Comparison of ENCODE assay signal across 9 mouse cellular contexts in the genomic region with DNA sequence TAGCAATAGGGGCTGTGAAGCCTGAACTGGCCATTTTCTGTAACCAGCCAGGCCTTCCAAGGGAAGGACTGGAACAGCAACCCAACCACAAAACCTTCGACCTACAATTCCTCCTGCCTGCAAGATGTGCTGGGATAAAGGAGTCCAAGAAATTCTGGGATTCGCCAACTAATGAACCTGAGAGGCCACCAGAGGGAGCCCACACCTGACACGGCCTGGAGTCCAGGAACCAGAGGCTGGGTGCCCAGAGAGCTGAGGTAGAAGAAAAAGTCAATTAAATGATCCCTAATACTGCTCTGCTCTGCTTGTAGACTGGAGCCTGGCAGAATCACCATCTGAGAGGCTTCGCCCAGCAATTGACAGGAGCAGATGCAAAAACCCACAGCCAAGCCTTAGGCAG. TPM values are rescaled to one million over a fixed set of nuclear protein-coding genes. Genes with fewer than 3 reads are reported as not detected.
DNase-seq lines count a peak whose midpoint lies in the region; ATAC-seq lines count a peak whose summit lies in the region.
"Had no signal": no experiment of that assay in that cellular context is flagged by ENCODE, and none has a peak within 500 bp of the region (broad histone marks: within the 10 kb centered on the region; RNA-seq: fewer than 3 reads in every experiment).

No protein-coding gene starts in this region.

- H3K4me1 ChIP-seq in heart, embryonic 12.5 days (replicated peaks) = peaks cover 4% of the 10 kb centered on the region

- 17% methylated on average over 4 of the region's 4 CpGs for WGBS in heart, embryonic 12.5 days

- no peaks in the 10 kb centered on the region for H3K9me3 ChIP-seq in heart, embryonic 12.5 days (replicated peaks)
- H3K9me3 ChIP-seq: neural tube, embryonic 12.5 days had no signal

- intact Hi-C loops in gastrocnemius, postnatal 14 days (cut with DNase I; ENCODE audit: low total_unique reads) = no loop called here

- ATAC-seq in heart, embryonic 12.5 days (ENCODE audit: insufficient number of reproducible peaks, low FRiP score) = no peak

- H3K27ac ChIP-seq in heart, embryonic 12.5 days (ENCODE audit: poor library complexity, severe bottlenecking) = no peak overlapping the region
- H3K27ac ChIP-seq: neural tube, embryonic 12.5 days had no signal

- DNase-seq in heart, adult 18-20 months = peak; percentile 18 to 53
- DNase-seq in ovary, postnatal 36 days (ENCODE audit: low spot score) = peak; percentile 40
- no peak for DNase-seq in ovary, adult 18-20 months (ENCODE audit: low spot score)
- DNase-seq in embryo, embryonic 11 days = peak; percentile 65
- peak; percentile 38 for DNase-seq in mesoderm, embryonic 11.5 days (ENCODE audit: low read depth, low spot score)
- no peak for DNase-seq in gastrocnemius, postnatal 14 days
- DNase-seq in layer of hippocampus, adult 11-12 months (ENCODE audit: low spot score) = no peak

- H3K4me3 ChIP-seq in heart, embryonic 12.5 days = no peak overlapping the region
- H3K4me3 ChIP-seq: neural tube, embryonic 12.5 days had no signal

- no peak overlapping the region for H3K9ac ChIP-seq in heart, embryonic 12.5 days
- H3K9ac ChIP-seq: neural tube, embryonic 12.5 days had no signal

- peaks cover 34% of the 10 kb centered on the region for H3K27me3 ChIP-seq in heart, embryonic 12.5 days (replicated peaks)

- no peak overlapping the region for H3K4me2 ChIP-seq in heart, embryonic 12.5 days
- H3K4me2 ChIP-seq: neural tube, embryonic 12.5 days had no signal

- H3K36me3 ChIP-seq in heart, embryonic 12.5 days = no peaks in the 10 kb centered on the region
- H3K36me3 ChIP-seq: neural tube, embryonic 12.5 days had no signal

RNA-seq across cellular contexts. Expression of a gene that starts 2.5 kb away (rescaled TPM):
- total RNA-seq in heart, adult 18-20 months (2021) = 1 to 10 TPM; 1.8 to 2.0 TPM
- 0.28 and 0.69 TPM in 2 replicates for polyA plus RNA-seq in heart, embryonic 12.5 days (2016; fragmentation: Nextera tagmentation; extraction: Ambion mirVana)
- under 1 TPM; 0.23 to 0.42 TPM for total RNA-seq in gastrocnemius, postnatal 14 days (2021)

RNA-seq across cellular contexts. Expression of a gene that starts 44.4 kb away (rescaled TPM):
- under 1 TPM; 0.17 to 0.46 TPM for total RNA-seq in heart, adult 18-20 months (2021)
- polyA plus RNA-seq in heart, embryonic 12.5 days (2016; fragmentation: Nextera tagmentation; extraction: Ambion mirVana) = not detected in 2 replicates
- total RNA-seq in gastrocnemius, postnatal 14 days (2021) = under 1 TPM; 0.13 to 0.49 TPM
- polyA plus RNA-seq: neural tube, embryonic 12.5 days had no signal

Comparison
In these comparisons a context has a peak if more than half of its experiments do, and no peak if none do; other contexts are left out.
1. DNase-seq: peak in heart, adult 18-20 months (2 of 2), ovary, postnatal 36 days (single experiment), embryo, embryonic 11 days (single experiment) and mesoderm, embryonic 11.5 days (single experiment); none in ovary, adult 18-20 months (single experiment), gastrocnemius, postnatal 14 days (single experiment) and layer of hippocampus, adult 11-12 months (single experiment).